ENCODE assay signal across 8 mouse cellular contexts in genomic region chr12:54312522-54313210, GRCm38 (mm10).
A peak's percentile ranks its signal among the peaks of the same experiment; 100 is the strongest.
DNase-seq lines count a peak whose midpoint lies in the region; ATAC-seq and TF ChIP-seq lines count a peak whose summit lies in the region.

No protein-coding gene starts in this region.

- H3K36me3 ChIP-seq in liver, adult 2 months (ENCODE audit: control insufficient read depth, insufficient read depth, low read length): no peaks in the 10 kb centered on the region
- H3K36me3 ChIP-seq in forebrain, embryonic 15.5 days: no peaks in the 10 kb centered on the region
- no peaks in the 10 kb centered on the region for H3K36me3 ChIP-seq in midbrain, embryonic 15.5 days (replicated peaks)

- TF ChIP-seq CTCF in liver, adult 2 months (IDR thresholded peaks at IDR 0.05; ENCODE audit: low read depth, low read length): no peak

- peak; percentile 91 for DNase-seq in liver, adult 2 months (ENCODE audit: extremely low read depth, low read depth, low spot score)
- DNase-seq in liver: no peak
- DNase-seq in kidney, adult 9 months: peak; percentile 51
- no peak for DNase-seq in ovary, postnatal 36 days (ENCODE audit: low spot score)
- no peak for DNase-seq in cerebellum, adult 11-12 months
- DNase-seq in left cerebral cortex, adult 9 months (ENCODE audit: low spot score in 2 of 2): no peak

- no peaks in the 10 kb centered on the region for H3K79me2 ChIP-seq in liver, adult 2 months (ENCODE audit: control insufficient read depth, insufficient read depth, low read length)

- TF ChIP-seq POLR2A in liver, adult 2 months (IDR thresholded peaks at IDR 0.05; ENCODE audit: extremely low read depth, insufficient read depth, low read length): no peak

- H3K9ac ChIP-seq in liver, adult 2 months (ENCODE audit: low read depth, low read length): no peak overlapping the region
- peak overlapping the region; percentile 38 for H3K9ac ChIP-seq in forebrain, embryonic 15.5 days (replicated peaks)
- peak overlapping the region; percentile 42; the same call in 1 of the 2 replicates for H3K9ac ChIP-seq in midbrain, embryonic 15.5 days

- H3K27ac ChIP-seq in liver, adult 2 months (replicated peaks; ENCODE audit: insufficient read depth, low read depth, low read length): peak overlapping the region; percentile 88
- no peak overlapping the region for H3K27ac ChIP-seq in forebrain, embryonic 15.5 days (replicated peaks)
- no peak overlapping the region for H3K27ac ChIP-seq in midbrain, embryonic 15.5 days

- peak; percentile 17 for ATAC-seq in forebrain, embryonic 15.5 days (replicated peaks)
- ATAC-seq in midbrain, embryonic 15.5 days (replicated peaks): peak; percentile 39

- no peaks in the 10 kb centered on the region for H3K9me3 ChIP-seq in forebrain, embryonic 15.5 days
- H3K9me3 ChIP-seq in midbrain, embryonic 15.5 days: no peaks in the 10 kb centered on the region

- no peaks in the 10 kb centered on the region for H3K27me3 ChIP-seq in liver, adult 2 months (ENCODE audit: control insufficient read depth, insufficient read depth, low read length)
- no peaks in the 10 kb centered on the region for H3K27me3 ChIP-seq in forebrain, embryonic 15.5 days
- peaks cover 11% of the 10 kb centered on the region for H3K27me3 ChIP-seq in midbrain, embryonic 15.5 days (replicated peaks)

- no peak overlapping the region for H3K4me3 ChIP-seq in liver, adult 2 months (ENCODE audit: insufficient read depth, low read depth, low read length)
- peak overlapping the region; percentile 34 for H3K4me3 ChIP-seq in forebrain, embryonic 15.5 days
- H3K4me3 ChIP-seq in midbrain, embryonic 15.5 days: peak overlapping the region; percentile 37

- peak overlapping the region; percentile 70 for H3K4me2 ChIP-seq in forebrain, embryonic 15.5 days (replicated peaks)
- H3K4me2 ChIP-seq in midbrain, embryonic 15.5 days: peak overlapping the region; percentile 77

- peaks cover 17% of the 10 kb centered on the region for H3K4me1 ChIP-seq in liver, adult 2 months (ENCODE audit: control insufficient read depth, insufficient read depth, low read length)
- peaks cover 14% of the 10 kb centered on the region for H3K4me1 ChIP-seq in forebrain, embryonic 15.5 days
- peaks cover 21% of the 10 kb centered on the region for H3K4me1 ChIP-seq in midbrain, embryonic 15.5 days

- WGBS in liver, adult 2 months: 13% methylated on average over 14 of the region's 14 CpGs
- 21% methylated on average over 14 of the region's 14 CpGs for whole genome bisulfite sequencing in forebrain, embryonic 15.5 days
- WGBS in midbrain, embryonic 15.5 days: 17% methylated on average over 14 of the region's 14 CpGs

Comparison
In these comparisons a context has a peak if more than half of its experiments do, and no peak if none do; other contexts are left out.
1. DNase-seq: peak in liver, adult 2 months (single experiment) and kidney, adult 9 months (single experiment); none in liver (single experiment), ovary, postnatal 36 days (single experiment), cerebellum, adult 11-12 months (single experiment) and left cerebral cortex, adult 9 months (0 of 2).